Mouse (Mus musculus): ENCODE measurements at regions not wholly inside any gene's neighbourhood (a gene's known extent, or its start where the extent isn't known, plus 50 kb on each side); places are given as distances from the start of the nearest gene placed in this dataset.

DNA sequence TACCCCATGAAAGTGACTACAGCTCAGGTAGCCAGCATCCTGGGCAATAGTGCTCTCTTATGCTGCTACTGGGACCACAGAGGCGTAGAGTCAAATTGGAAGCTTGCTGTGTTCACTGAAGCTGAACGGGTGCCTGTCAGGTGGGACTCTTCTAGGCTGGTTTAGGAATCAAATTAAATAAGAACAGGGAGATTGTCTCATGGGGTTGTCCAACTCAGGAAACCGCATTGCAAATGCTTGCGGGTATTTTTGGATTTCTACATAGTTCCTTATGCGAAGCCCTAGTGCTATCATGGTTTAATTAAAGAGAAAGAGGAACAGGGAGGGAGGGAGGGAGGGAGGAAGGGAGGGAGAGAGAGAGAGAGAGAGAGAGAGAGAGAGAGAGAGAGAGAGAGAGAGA, 120.5 kb upstream of the Six2 start:
- Histone ChIP-seq H3K36me3 (ENCODE audit: control insufficient read depth, insufficient read depth) (no peaks in the 10 kb centered on the region), H3K9ac (ENCODE audit: low read depth, low read length) (no peak overlapping the region), H3K4me1 (replicated peaks; ENCODE audit: control insufficient read depth, insufficient read depth, low read length) (no peaks in the 10 kb centered on the region), H3K9me3 (ENCODE audit: control insufficient read depth) (no peaks in the 10 kb centered on the region), H3K4me2 (replicated peaks; ENCODE audit: low read depth) (no peak overlapping the region), H3K27ac (ENCODE audit: low read depth, low read length) (no peak overlapping the region), H3K4me3 (ENCODE audit: low read depth, low read length) (no peak overlapping the region), H3K27me3 (replicated peaks; ENCODE audit: control insufficient read depth, insufficient read depth, low read length) (no peaks in the 10 kb centered on the region)
- ATAC-seq, result no peak
- TF ChIP-seq CTCF (IDR thresholded peaks at IDR 0.05; ENCODE audit: low read depth), result no peak
- WGBS, result 76% methylated on average over 5 of the region's 5 CpGs

DNA sequence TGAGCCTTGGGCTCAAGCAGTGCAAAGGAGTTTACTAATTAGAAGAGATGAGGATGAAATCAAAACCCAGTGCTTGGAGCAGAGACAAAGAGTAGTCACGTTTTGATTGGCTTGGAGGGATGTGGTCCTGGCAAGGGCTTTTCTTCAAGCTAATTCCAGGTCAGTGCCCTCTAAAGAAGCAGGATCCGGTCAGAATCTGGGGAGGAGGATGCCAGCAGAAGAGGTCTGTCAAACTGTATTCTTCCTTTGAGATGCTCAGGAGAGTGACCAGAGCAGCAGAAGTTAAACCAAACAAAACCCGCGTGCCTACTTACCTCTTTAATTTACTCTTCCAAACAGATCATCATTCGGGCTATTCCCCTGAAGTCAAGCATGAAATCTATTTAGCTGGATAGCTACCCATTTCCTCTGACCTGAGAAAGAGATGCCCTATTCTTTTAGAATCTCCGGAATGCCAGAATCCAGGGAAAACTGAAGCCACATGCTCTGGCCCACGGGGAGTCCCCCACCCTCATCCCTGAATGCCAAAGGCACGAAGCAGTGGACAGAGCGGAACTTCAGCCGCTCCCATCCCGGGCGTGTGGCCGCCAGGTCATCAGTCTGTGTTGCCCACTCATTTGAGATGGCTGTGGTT, 117.8 kb upstream of the Six2 start:
- TF ChIP-seq CTCF (IDR thresholded peaks at IDR 0.05; ENCODE audit: low read depth), result no peak
- H3K4me1 ChIP-seq (replicated peaks; ENCODE audit: control insufficient read depth, insufficient read depth, low read length), result no peaks in the 10 kb centered on the region
- no peak for ATAC-seq
- H3K4me2 ChIP-seq (replicated peaks; ENCODE audit: low read depth), result no peak overlapping the region
- peaks cover 15% of the 10 kb centered on the region for H3K27me3 ChIP-seq (replicated peaks; ENCODE audit: control insufficient read depth, insufficient read depth, low read length)
- no peaks in the 10 kb centered on the region for H3K9me3 ChIP-seq (ENCODE audit: control insufficient read depth)
- H3K4me3 ChIP-seq (ENCODE audit: low read depth, low read length), result no peak overlapping the region
- no peaks in the 10 kb centered on the region for H3K36me3 ChIP-seq (ENCODE audit: control insufficient read depth, insufficient read depth)
- no peak overlapping the region for H3K9ac ChIP-seq (ENCODE audit: low read depth, low read length)
- WGBS, result 64% methylated on average over 13 of the region's 13 CpGs
- no peak overlapping the region for H3K27ac ChIP-seq (ENCODE audit: low read depth, low read length)

DNA sequence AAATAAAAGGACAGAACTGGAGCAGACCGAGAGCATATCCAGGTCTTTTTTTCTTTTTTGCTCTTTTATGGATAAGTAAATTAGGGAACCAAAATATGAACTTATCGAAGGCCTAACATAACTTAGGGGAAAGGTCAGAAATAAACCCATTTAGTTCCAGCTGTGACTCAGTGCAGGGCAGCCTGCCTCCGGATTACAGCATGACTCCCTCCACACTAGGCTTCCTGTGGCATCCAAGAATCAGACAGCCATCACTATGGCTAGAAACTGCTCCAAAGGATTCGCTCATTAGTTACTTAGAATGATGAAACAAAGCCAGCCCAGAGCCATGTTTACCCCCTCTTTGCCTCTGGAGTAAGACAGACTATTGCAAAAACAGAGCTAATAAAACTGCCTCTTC, 116.6 kb upstream of the Six2 start:
- TF ChIP-seq CTCF (IDR thresholded peaks at IDR 0.05; ENCODE audit: low read depth), result no peak

DNA sequence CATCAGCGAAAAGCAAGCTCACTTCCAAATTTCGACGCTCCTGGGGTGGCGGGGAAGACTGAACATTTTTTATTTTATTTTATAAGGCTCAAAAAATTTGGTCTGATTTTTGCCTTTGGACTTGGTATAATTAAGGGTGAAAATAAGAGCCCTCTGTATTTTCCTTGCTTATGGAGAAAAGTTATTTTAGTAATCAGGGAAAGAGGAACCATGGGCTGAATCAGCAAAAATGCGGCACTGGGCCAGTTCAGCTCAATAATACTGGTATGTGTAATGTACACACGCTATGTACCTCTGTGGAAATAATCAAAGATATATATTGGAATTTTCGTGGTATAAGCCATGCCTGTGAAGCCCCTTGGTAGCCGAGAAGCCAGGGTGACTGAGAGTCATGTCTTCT, 113.7 kb upstream of the Six2 start:
- no peak overlapping the region for H3K4me2 ChIP-seq (replicated peaks; ENCODE audit: low read depth)
- H3K36me3 ChIP-seq (ENCODE audit: control insufficient read depth, insufficient read depth), result no peaks in the 10 kb centered on the region
- 88% methylated on average over 8 of the region's 8 CpGs for WGBS
- peaks cover 47% of the 10 kb centered on the region for H3K27me3 ChIP-seq (replicated peaks; ENCODE audit: control insufficient read depth, insufficient read depth, low read length)
- no peak overlapping the region for H3K4me3 ChIP-seq (ENCODE audit: low read depth, low read length)
- H3K9me3 ChIP-seq (ENCODE audit: control insufficient read depth), result no peaks in the 10 kb centered on the region
- TF ChIP-seq CTCF (IDR thresholded peaks at IDR 0.05; ENCODE audit: low read depth), result no peak
- H3K4me1 ChIP-seq (replicated peaks; ENCODE audit: control insufficient read depth, insufficient read depth, low read length), result no peaks in the 10 kb centered on the region
- no peak overlapping the region for H3K9ac ChIP-seq (ENCODE audit: low read depth, low read length)
- H3K27ac ChIP-seq (ENCODE audit: low read depth, low read length), result no peak overlapping the region
- ATAC-seq, result no peak

More for the DNA sequence above, 116.6 kb upstream of the Six2 start:
- H3K4me1 ChIP-seq (replicated peaks; ENCODE audit: control insufficient read depth, insufficient read depth, low read length), result no peaks in the 10 kb centered on the region
- H3K27me3 ChIP-seq (replicated peaks; ENCODE audit: control insufficient read depth, insufficient read depth, low read length), result peaks cover 27% of the 10 kb centered on the region
- H3K9ac ChIP-seq (ENCODE audit: low read depth, low read length), result no peak overlapping the region
- ATAC-seq, result no peak
- no peak overlapping the region for H3K27ac ChIP-seq (ENCODE audit: low read depth, low read length)
- H3K9me3 ChIP-seq (ENCODE audit: control insufficient read depth), result no peaks in the 10 kb centered on the region
- WGBS, result 59% methylated on average over 4 of the region's 4 CpGs
- no peak overlapping the region for H3K4me2 ChIP-seq (replicated peaks; ENCODE audit: low read depth)
- H3K4me3 ChIP-seq (ENCODE audit: low read depth, low read length), result no peak overlapping the region
- no peaks in the 10 kb centered on the region for H3K36me3 ChIP-seq (ENCODE audit: control insufficient read depth, insufficient read depth)

DNA sequence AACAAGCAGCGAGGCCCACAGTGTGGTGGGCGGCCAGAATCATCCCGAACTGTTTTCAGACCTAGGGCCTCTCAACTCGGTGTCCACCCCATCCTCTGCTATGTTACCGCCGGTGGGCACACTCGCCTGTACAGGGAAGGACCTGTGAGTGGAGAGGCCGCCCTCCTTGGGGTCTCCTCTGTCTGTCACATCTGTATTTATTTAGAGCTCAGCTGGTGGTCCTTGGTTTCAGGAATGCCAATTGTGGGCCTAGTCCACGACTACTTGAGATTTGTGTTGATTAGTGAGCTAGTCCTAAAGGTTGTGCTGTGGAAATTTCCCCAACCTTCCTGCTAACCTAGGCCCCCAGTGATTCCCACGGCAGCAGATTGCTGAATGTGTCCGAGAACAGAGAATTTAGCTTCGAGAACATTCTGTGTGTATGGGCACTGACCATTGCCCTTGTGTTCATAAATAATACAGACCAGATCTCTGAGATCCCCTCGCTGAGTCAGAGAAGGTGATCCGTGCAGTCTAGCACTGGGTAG, 113.1 kb upstream of the Six2 start:
- no peak overlapping the region for H3K27ac ChIP-seq (ENCODE audit: low read depth, low read length)
- H3K4me3 ChIP-seq (ENCODE audit: low read depth, low read length), result no peak overlapping the region
- H3K36me3 ChIP-seq (ENCODE audit: control insufficient read depth, insufficient read depth), result no peaks in the 10 kb centered on the region
- TF ChIP-seq CTCF (IDR thresholded peaks at IDR 0.05; ENCODE audit: low read depth), result no peak
- H3K4me2 ChIP-seq (replicated peaks; ENCODE audit: low read depth), result no peak overlapping the region
- peaks cover 50% of the 10 kb centered on the region for H3K27me3 ChIP-seq (replicated peaks; ENCODE audit: control insufficient read depth, insufficient read depth, low read length)
- no peak overlapping the region for H3K9ac ChIP-seq (ENCODE audit: low read depth, low read length)
- 52% methylated on average over 14 of the region's 14 CpGs for WGBS
- H3K9me3 ChIP-seq (ENCODE audit: control insufficient read depth), result no peaks in the 10 kb centered on the region
- no peaks in the 10 kb centered on the region for H3K4me1 ChIP-seq (replicated peaks; ENCODE audit: control insufficient read depth, insufficient read depth, low read length)
- ATAC-seq, result no peak

DNA sequence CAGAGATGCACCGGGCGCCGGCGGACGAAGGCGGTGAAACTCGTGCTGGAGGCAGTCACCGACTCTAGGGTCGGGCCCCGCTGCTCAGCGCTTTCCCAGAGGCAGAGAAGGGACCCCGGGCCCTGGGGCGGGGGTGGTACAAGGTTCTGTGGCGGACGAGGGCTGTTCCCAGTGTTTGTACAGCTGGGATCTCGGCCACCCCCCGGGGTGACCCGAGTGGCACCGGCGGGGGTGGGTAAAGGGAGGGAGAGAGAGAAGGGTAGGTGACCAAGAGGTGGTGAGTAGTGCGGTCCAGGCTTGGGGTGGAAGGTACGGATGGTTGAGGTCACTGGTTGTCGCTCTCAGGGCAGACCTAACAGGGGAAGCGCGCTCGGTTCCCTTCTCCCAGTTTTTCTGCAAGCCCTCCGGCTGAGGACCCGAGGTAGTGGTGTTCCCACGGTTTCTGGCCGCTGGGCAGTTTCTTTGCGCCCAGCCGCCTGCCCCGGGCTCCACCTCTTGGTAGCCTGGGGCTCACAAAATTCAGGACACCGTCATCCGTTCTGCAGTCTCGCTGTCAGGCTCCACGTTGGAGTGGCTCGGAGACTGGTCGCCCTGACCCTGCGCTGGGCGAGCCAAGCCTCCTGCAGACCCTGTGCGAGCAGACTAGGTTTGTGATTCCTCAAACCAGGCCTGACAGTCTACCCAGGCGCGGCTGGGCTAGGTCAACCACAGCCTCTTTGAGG, 112.4 kb upstream of the Six2 start:
- H3K4me1 ChIP-seq (replicated peaks; ENCODE audit: control insufficient read depth, insufficient read depth, low read length), result no peaks in the 10 kb centered on the region
- peaks cover 50% of the 10 kb centered on the region for H3K27me3 ChIP-seq (replicated peaks; ENCODE audit: control insufficient read depth, insufficient read depth, low read length)
- H3K36me3 ChIP-seq (ENCODE audit: control insufficient read depth, insufficient read depth), result no peaks in the 10 kb centered on the region
- TF ChIP-seq CTCF (IDR thresholded peaks at IDR 0.05; ENCODE audit: low read depth), result no peak
- no peak overlapping the region for H3K27ac ChIP-seq (ENCODE audit: low read depth, low read length)
- WGBS, result 14% methylated on average over 44 of the region's 44 CpGs
- no peak overlapping the region for H3K9ac ChIP-seq (ENCODE audit: low read depth, low read length)
- H3K4me3 ChIP-seq (ENCODE audit: low read depth, low read length), result peak overlapping the region; percentile 33
- H3K4me2 ChIP-seq (replicated peaks; ENCODE audit: low read depth), result peak overlapping the region; percentile 69
- no peaks in the 10 kb centered on the region for H3K9me3 ChIP-seq (ENCODE audit: control insufficient read depth)
- ATAC-seq, result no peak

Data from intestine, postnatal 0 days (tissue).